Mouse (Mus musculus): ENCODE measurements around the gene Dyrk3. TPM values are rescaled to one million over a fixed set of nuclear protein-coding genes. Genes with fewer than 3 reads are reported as not detected.
"Not testable (repeated sequence)": the region's sequence is repeated elsewhere in the genome, so short reads cannot be mapped to it uniquely, and the experiment has no call there.

Gene Dyrk3
- polyA plus RNA-seq, 1 experiment = 27.6 TPM

DNA sequence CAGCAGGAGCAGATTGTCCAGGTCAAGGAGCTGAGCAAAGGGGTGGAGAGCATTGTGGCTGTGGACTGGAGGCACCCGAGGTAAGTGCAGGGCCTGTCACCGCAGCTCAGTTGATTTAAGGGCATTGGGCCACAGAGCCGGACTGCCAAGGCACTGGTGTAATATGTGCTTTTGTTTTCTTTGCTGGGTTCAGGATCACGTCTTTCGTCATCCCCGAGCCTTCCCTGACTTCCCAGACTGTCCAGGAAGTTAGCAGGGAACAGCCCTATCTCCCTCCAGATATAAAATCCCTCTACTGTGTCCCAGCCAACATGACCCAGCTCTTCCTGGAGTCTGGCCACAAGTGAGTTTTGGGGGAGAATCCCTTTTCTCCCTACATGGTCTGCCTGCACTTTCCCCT lies 26.3 kb upstream of the Dyrk3 start:
- no peak overlapping the region for H3K27ac ChIP-seq (ENCODE audit: insufficient read depth, low read length)
- H3K9ac ChIP-seq (ENCODE audit: low read depth, poor library complexity, severe bottlenecking) = no peak overlapping the region
- peaks cover 76% of the 10 kb centered on the region for H3K36me3 ChIP-seq (ENCODE audit: control insufficient read depth, insufficient read depth, low read length, poor library complexity, severe bottlenecking)
- TF ChIP-seq EP300 (IDR thresholded peaks at IDR 0.05; ENCODE audit: insufficient read depth, low read depth, low read length) (no peak), CTCF (IDR thresholded peaks at IDR 0.05; ENCODE audit: low read depth, low read length) (no peak), POLR2A (IDR thresholded peaks at IDR 0.05; ENCODE audit: insufficient read depth, low read length) (no peak)
- H3K4me3 ChIP-seq (ENCODE audit: low read depth, low read length) = no peak overlapping the region
- no peaks in the 10 kb centered on the region for H3K4me1 ChIP-seq (ENCODE audit: control insufficient read depth, insufficient read depth, low read length)
- no peaks in the 10 kb centered on the region for H3K9me3 ChIP-seq (replicated peaks; ENCODE audit: control insufficient read depth, insufficient read depth, low read length, poor library complexity, severe bottlenecking)
- H3K27me3 ChIP-seq (ENCODE audit: control insufficient read depth, insufficient read depth, low read length, poor library complexity, severe bottlenecking) = no peaks in the 10 kb centered on the region

DNA sequence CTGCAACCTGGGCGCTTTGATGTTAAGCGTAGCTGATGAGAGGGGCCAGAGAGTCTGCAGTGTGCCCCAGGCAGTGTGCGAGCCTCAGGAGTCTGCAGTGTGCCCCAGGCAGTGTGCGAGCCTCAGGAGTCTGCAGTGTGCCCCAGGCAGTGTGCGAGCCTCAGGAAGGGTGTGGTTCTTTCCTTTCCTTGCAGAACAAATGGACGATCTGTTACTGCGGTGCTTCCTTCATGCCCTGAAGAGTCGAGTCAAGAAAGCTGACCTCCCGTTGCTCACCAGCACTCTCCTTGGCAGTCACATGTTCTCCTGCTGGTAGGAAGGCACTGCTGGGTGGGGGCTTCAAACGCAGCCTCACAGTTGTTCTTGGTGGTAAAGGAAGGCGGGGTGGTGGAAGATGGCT lies 23.0 kb upstream of the Dyrk3 start:
- peak overlapping the region; percentile 78 for H3K27ac ChIP-seq (ENCODE audit: insufficient read depth, low read length)
- no peak overlapping the region for H3K9ac ChIP-seq (ENCODE audit: low read depth, poor library complexity, severe bottlenecking)
- peak; percentile 89 for TF ChIP-seq EP300 (IDR thresholded peaks at IDR 0.05; ENCODE audit: insufficient read depth, low read depth, low read length)
- no peak for TF ChIP-seq CTCF (IDR thresholded peaks at IDR 0.05; ENCODE audit: low read depth, low read length)
- no peak for TF ChIP-seq POLR2A (IDR thresholded peaks at IDR 0.05; ENCODE audit: insufficient read depth, low read length)
- H3K36me3 ChIP-seq (ENCODE audit: control insufficient read depth, insufficient read depth, low read length, poor library complexity, severe bottlenecking) = peaks cover 59% of the 10 kb centered on the region
- no peak overlapping the region for H3K4me3 ChIP-seq (ENCODE audit: low read depth, low read length)
- H3K27me3 ChIP-seq (ENCODE audit: control insufficient read depth, insufficient read depth, low read length, poor library complexity, severe bottlenecking) = no peaks in the 10 kb centered on the region
- H3K4me1 ChIP-seq (ENCODE audit: control insufficient read depth, insufficient read depth, low read length) = peaks cover 2% of the 10 kb centered on the region
- H3K9me3 ChIP-seq (replicated peaks; ENCODE audit: control insufficient read depth, insufficient read depth, low read length, poor library complexity, severe bottlenecking) = no peaks in the 10 kb centered on the region

DNA sequence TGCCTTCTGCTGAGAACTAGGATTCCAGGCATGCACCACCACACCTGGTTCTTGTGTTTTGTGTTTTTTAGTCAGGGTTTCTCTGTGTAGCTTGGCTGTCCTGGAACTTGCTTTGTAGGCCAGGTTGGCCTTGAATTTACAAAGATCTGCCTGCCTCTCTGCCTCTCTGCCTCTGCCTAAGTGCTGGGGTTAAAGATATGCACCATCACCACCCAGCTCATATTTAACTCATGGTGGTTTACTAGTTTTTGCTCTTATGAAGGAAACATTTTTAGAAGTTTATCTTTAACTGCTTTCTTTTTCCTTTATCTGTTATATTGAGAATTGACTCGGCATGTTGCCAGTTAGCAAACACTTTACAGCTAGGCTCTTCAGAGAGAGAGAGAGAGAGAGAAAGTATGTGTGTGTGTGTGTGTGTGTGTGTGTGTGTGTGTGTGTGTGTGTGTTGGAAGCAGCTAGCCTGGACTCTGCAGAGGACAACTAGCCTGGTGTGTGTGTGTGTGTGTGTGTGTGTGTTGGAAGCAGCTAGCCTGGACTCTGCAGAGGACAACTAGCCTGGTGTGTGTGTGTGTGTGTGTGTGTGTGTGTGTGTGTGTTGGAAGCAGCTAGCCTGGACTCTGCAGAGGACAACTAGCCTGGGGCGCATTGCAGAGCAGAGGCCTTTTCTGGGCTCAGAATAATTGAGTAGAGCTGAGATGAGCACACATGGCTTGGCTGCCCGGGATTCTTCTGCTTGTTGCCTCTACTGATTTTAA lies 21.6 kb upstream of the Dyrk3 start:
- not testable (repeated sequence) for H3K9ac ChIP-seq (ENCODE audit: low read depth, poor library complexity, severe bottlenecking); H3K4me1 ChIP-seq (ENCODE audit: control insufficient read depth, insufficient read depth, low read length); H3K27me3 ChIP-seq (ENCODE audit: control insufficient read depth, insufficient read depth, low read length, poor library complexity, severe bottlenecking); H3K9me3 ChIP-seq (replicated peaks; ENCODE audit: control insufficient read depth, insufficient read depth, low read length, poor library complexity, severe bottlenecking); H3K4me3 ChIP-seq (ENCODE audit: low read depth, low read length)
- Histone ChIP-seq H3K27ac (ENCODE audit: insufficient read depth, low read length) (peak overlapping the region; percentile 76), H3K36me3 (ENCODE audit: control insufficient read depth, insufficient read depth, low read length, poor library complexity, severe bottlenecking) (peaks cover 57% of the 10 kb centered on the region)

DNA sequence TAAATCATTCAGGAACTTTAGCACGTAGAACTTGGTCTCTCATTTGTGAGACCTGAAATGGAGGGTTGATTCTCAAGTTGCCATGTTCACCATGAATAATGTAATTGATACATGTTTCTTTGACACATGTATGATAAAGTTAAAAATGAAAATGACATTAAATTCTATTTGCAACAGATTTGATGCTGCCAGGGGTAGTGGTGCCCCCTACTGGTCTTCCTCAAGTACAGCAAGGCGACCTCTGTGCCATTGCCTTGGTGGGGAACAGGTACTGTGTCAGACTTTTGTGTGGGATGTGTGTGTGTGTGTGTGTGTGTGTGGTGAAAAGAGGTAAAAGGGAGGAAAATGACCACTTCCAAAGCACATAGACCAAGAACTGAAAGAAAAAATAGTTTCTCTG lies 17.3 kb upstream of the Dyrk3 start:
- Histone ChIP-seq H3K27me3 (ENCODE audit: control insufficient read depth, insufficient read depth, low read length, poor library complexity, severe bottlenecking) (no peaks in the 10 kb centered on the region), H3K9ac (ENCODE audit: low read depth, poor library complexity, severe bottlenecking) (no peak overlapping the region), H3K4me1 (ENCODE audit: control insufficient read depth, insufficient read depth, low read length) (peaks cover 2% of the 10 kb centered on the region), H3K27ac (ENCODE audit: insufficient read depth, low read length) (no peak overlapping the region), H3K36me3 (ENCODE audit: control insufficient read depth, insufficient read depth, low read length, poor library complexity, severe bottlenecking) (peaks cover 26% of the 10 kb centered on the region), H3K9me3 (replicated peaks; ENCODE audit: control insufficient read depth, insufficient read depth, low read length, poor library complexity, severe bottlenecking) (no peaks in the 10 kb centered on the region), H3K4me3 (ENCODE audit: low read depth, low read length) (no peak overlapping the region)
- TF ChIP-seq CTCF (IDR thresholded peaks at IDR 0.05; ENCODE audit: low read depth, low read length) (peak; percentile 83), POLR2A (IDR thresholded peaks at IDR 0.05; ENCODE audit: insufficient read depth, low read length) (no peak), EP300 (IDR thresholded peaks at IDR 0.05; ENCODE audit: insufficient read depth, low read depth, low read length) (no peak)

DNA sequence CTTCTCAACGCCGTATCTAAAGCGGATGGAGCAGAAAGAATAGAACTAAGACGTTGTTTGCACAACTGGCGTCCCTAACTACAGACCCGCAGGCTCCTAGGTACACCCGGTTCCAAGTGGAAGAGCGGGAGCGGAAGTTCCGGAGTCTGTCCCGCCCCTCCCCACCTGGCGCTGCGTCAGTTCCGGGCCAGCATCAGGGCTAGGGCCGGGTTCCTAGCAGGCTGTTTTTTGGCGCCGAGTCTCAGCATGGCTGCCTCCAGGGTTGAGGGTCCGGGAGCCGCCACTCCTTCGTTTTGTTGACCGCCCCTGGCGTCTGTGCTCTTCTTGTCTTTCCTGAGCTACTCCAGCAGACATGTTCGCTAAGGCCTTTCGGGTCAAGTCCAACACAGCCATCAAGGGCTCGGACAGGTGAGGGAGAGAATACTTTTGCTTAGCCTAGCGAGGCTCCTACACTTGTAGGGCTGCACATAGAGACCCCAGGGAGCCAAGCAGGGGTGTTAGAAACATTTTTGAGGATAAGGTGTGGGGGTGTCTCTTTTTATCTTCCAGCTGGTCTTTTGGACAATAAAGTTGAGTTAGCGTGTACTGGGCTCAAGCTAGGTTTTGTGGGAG lies 15.0 kb upstream of the Dyrk3 start, which contains the start of gene Eif2d:
Gene Eif2d, plus strand, starts transcription at position 164 of the 612 bp plus-strand sequence.
- no peaks in the 10 kb centered on the region for H3K27me3 ChIP-seq (ENCODE audit: control insufficient read depth, insufficient read depth, low read length, poor library complexity, severe bottlenecking)
- H3K9ac ChIP-seq (ENCODE audit: low read depth, poor library complexity, severe bottlenecking) = peak within 1 kb of the TSS; percentile 94
- TF ChIP-seq POLR2A (IDR thresholded peaks at IDR 0.05; ENCODE audit: insufficient read depth, low read length) (peak; percentile 79), EP300 (IDR thresholded peaks at IDR 0.05; ENCODE audit: insufficient read depth, low read depth, low read length) (0 out of 2 replicates have a peak, but pooled peaks have one; percentile 24), CTCF (IDR thresholded peaks at IDR 0.05; ENCODE audit: low read depth, low read length) (no peak)
- no peaks in the 10 kb centered on the region for H3K9me3 ChIP-seq (replicated peaks; ENCODE audit: control insufficient read depth, insufficient read depth, low read length, poor library complexity, severe bottlenecking)
- peak within 1 kb of the TSS; percentile 98 for H3K4me3 ChIP-seq (ENCODE audit: low read depth, low read length)
- H3K4me1 ChIP-seq (ENCODE audit: control insufficient read depth, insufficient read depth, low read length) = peaks cover 3% of the 10 kb centered on the region
- H3K27ac ChIP-seq (ENCODE audit: insufficient read depth, low read length) = peak within 1 kb of the TSS; percentile 40; the same call in 1 of the 2 replicates
- peaks cover 13% of the 10 kb centered on the region for H3K36me3 ChIP-seq (ENCODE audit: control insufficient read depth, insufficient read depth, low read length, poor library complexity, severe bottlenecking)

DNA sequence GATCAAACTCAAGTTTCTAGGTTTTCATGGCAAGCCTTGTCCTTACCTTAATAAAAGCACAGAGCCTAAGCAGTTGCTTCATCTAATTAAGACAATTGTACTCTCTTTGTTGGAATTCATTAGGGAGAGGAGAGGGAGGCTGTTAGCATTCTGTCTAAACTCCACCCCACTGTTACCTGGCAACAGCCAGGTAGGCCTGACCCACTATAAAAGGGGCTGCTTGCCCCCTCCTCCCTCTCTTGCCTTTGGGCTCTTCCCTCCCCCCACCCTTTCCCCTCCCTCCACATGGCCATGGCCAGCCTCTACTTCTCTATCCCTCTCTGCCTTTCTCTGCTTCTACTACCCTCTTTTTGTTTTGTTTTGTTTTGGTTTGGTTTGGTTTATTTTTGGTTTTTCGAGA lies 11.4 kb upstream of the Dyrk3 start:
- H3K4me1 ChIP-seq (ENCODE audit: control insufficient read depth, insufficient read depth, low read length) = peaks cover 5% of the 10 kb centered on the region
- H3K4me3 ChIP-seq (ENCODE audit: low read depth, low read length) = no peak overlapping the region
- TF ChIP-seq CTCF (IDR thresholded peaks at IDR 0.05; ENCODE audit: low read depth, low read length) (no peak), EP300 (IDR thresholded peaks at IDR 0.05; ENCODE audit: insufficient read depth, low read depth, low read length) (0 out of 2 replicates have a peak, but pooled peaks have one; percentile 16), POLR2A (IDR thresholded peaks at IDR 0.05; ENCODE audit: insufficient read depth, low read length) (no peak)
- peak overlapping the region; percentile 98 for H3K27ac ChIP-seq (ENCODE audit: insufficient read depth, low read length)
- peak overlapping the region; percentile 73 for H3K9ac ChIP-seq (ENCODE audit: low read depth, poor library complexity, severe bottlenecking)
- no peaks in the 10 kb centered on the region for H3K9me3 ChIP-seq (replicated peaks; ENCODE audit: control insufficient read depth, insufficient read depth, low read length, poor library complexity, severe bottlenecking)
- H3K27me3 ChIP-seq (ENCODE audit: control insufficient read depth, insufficient read depth, low read length, poor library complexity, severe bottlenecking) = no peaks in the 10 kb centered on the region
- H3K36me3 ChIP-seq (ENCODE audit: control insufficient read depth, insufficient read depth, low read length, poor library complexity, severe bottlenecking) = no peaks in the 10 kb centered on the region

Measured in ES-Bruce4 (cell line).